Mouse (Mus musculus): ENCODE data around the gene Hectd1. TPM values are rescaled to one million over a fixed set of nuclear protein-coding genes. Genes with fewer than 3 reads are reported as not detected.

Hectd1 gene
- total RNA-seq (2014; rRNA removed) (96.1 and 102 TPM in 2 replicates), polyA plus RNA-seq (2012; rRNA removed) (12.1 and 15.1 TPM in 2 replicates)

DNA sequence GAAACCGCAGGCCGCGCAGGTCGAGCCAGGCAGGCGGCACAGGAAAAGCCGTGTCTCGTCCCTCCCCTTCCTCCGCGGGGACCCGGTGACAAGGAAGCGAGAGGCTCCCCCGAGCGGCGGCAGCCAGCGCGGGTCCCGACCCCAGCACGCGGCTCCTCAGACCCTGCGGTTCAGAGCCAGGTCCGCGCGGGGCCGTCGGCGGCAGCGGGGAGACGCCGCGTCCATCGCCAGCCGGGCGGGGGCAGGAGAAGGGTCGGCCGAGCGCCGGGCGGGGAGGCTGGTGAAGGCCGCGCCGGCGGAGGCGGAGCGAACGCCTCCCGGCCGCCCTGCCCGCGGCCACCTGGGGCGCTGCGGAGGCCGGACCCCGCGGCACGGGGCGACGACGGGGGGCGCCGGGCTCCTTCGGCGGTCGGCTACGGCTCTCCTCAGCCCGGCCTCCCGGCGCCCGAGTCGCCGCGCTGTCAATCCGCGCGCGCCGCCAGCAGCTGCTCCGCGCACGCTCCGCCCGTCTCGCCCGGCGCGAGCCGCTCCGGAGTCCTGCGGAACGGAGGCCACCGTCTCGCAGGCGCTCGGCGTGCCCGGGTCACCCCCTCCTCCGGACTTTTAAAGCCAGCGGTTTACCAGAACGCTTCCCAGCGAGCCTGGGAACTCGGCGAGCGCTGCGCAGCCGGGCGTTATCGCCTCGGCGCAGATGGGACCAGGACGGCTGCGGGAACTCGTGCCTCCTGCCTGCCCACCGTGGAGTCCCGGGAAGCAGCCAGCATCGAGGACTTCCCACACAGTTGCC is at the start of gene Hectd1:
Gene Hectd1 (minus strand): TSS at position 247 of the 787 bp plus-strand sequence.
- H3K79me2 ChIP-seq (ENCODE audit: control insufficient read depth, insufficient read depth, low read length), result peaks cover 22% of the 10 kb centered on the region
- H3K27ac ChIP-seq (replicated peaks; ENCODE audit: insufficient read depth, low read depth, low read length), result peak within 1 kb of the TSS; percentile 91
- H3K36me3 ChIP-seq (ENCODE audit: control insufficient read depth, insufficient read depth, low read length), result peaks cover 17% of the 10 kb centered on the region
- TF ChIP-seq POLR2A (IDR thresholded peaks at IDR 0.05; ENCODE audit: extremely low read depth, insufficient read depth, low read length), result 0 out of 2 replicates have a peak, but pooled peaks have one; percentile 30
- TF ChIP-seq CTCF (IDR thresholded peaks at IDR 0.05; ENCODE audit: low read depth, low read length), result peak; percentile 54
- under 1% methylated on average over 109 of the region's 114 CpGs for WGBS
- DNase-seq (ENCODE audit: extremely low read depth, low read depth, low spot score), result peak; percentile 54
- peak within 1 kb of the TSS; percentile 99 for H3K9ac ChIP-seq (ENCODE audit: low read depth, low read length)
- H3K4me3 ChIP-seq (ENCODE audit: insufficient read depth, low read depth, low read length), result peak within 1 kb of the TSS; percentile 84
- peaks cover 14% of the 10 kb centered on the region for H3K4me1 ChIP-seq (ENCODE audit: control insufficient read depth, insufficient read depth, low read length)
- H3K27me3 ChIP-seq (ENCODE audit: control insufficient read depth, insufficient read depth, low read length), result no peaks in the 10 kb centered on the region

DNA sequence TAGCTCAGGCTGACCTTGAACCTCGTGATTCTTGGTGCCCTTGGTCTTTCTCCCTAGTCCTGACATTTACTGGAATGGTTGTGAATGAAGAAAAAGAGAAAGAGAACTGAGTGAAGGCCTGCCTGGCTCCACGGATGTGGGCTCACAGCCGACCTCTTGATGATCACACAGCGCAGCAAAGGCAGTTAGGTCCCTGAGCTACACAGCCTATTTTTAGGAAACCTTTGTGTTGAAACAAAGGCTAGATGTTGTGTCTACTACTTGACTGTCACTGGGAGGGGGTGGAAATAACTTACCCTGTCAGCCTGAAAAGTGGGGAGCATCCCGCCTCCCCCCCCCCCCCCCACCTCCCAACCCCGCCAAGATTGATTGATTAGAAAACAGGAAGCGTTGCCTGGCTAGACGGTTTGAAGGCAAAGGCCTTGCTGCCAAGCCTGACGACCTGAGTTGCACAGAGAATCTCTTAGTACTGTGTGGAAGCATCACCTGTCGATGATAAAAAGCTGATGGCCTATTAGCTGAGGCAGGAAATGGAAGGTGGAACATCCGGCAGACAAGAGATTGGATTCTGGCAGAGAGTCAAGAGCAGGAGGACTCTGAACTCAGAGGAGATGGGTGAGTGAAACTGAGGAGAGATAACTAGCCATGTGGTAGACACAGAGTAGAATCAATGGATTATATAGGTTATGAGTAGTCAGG is 42.3 kb upstream of the Hectd1 start:
- no peak overlapping the region for H3K27ac ChIP-seq (replicated peaks; ENCODE audit: insufficient read depth, low read depth, low read length)
- H3K4me1 ChIP-seq (ENCODE audit: control insufficient read depth, insufficient read depth, low read length), result peaks cover 5% of the 10 kb centered on the region; the same call in 1 of the 2 replicates
- DNase-seq (ENCODE audit: extremely low read depth, low read depth, low spot score), result peak; percentile 23
- TF ChIP-seq POLR2A (IDR thresholded peaks at IDR 0.05; ENCODE audit: extremely low read depth, insufficient read depth, low read length) (no peak), CTCF (IDR thresholded peaks at IDR 0.05; ENCODE audit: low read depth, low read length) (no peak)
- H3K9ac ChIP-seq (ENCODE audit: low read depth, low read length), result no peak overlapping the region
- no peak overlapping the region for H3K4me3 ChIP-seq (ENCODE audit: insufficient read depth, low read depth, low read length)
- WGBS, result 52% methylated on average over 11 of the region's 11 CpGs
- H3K79me2 ChIP-seq (ENCODE audit: control insufficient read depth, insufficient read depth, low read length), result no peaks in the 10 kb centered on the region
- no peaks in the 10 kb centered on the region for H3K27me3 ChIP-seq (ENCODE audit: control insufficient read depth, insufficient read depth, low read length)
- H3K36me3 ChIP-seq (ENCODE audit: control insufficient read depth, insufficient read depth, low read length), result no peaks in the 10 kb centered on the region

DNA sequence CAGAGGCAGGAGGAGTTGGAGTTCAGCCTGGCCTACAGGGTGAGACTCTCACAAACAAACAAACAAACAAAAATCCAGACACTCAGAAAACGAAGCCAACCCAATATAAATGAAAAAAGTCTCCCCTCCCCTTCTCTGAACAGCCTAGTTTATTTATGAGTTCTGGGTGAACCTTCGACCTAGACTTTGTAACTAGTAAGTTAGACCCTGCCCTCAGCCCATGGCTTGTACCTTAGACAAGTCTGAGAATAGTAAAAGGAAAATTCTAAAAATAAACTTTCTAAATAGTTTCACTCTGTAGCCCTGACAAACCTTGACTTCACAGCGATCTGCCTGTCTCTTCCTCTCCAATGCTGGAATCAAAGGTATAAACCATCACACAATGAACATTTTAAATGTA is 40.2 kb upstream of the Hectd1 start:
- 46% methylated on average over 3 of the region's 3 CpGs for WGBS
- Histone ChIP-seq H3K9ac (ENCODE audit: low read depth, low read length) (no peak overlapping the region), H3K4me3 (ENCODE audit: insufficient read depth, low read depth, low read length) (no peak overlapping the region), H3K4me1 (ENCODE audit: control insufficient read depth, insufficient read depth, low read length) (peaks cover 16% of the 10 kb centered on the region; the same call in 1 of the 2 replicates), H3K27me3 (ENCODE audit: control insufficient read depth, insufficient read depth, low read length) (no peaks in the 10 kb centered on the region), H3K79me2 (ENCODE audit: control insufficient read depth, insufficient read depth, low read length) (no peaks in the 10 kb centered on the region), H3K36me3 (ENCODE audit: control insufficient read depth, insufficient read depth, low read length) (no peaks in the 10 kb centered on the region), H3K27ac (replicated peaks; ENCODE audit: insufficient read depth, low read depth, low read length) (0 out of 2 replicates have a peak overlapping the region, but pooled peaks have one; percentile 4)
- no peak for TF ChIP-seq CTCF (IDR thresholded peaks at IDR 0.05; ENCODE audit: low read depth, low read length)
- peak; percentile 62 for DNase-seq (ENCODE audit: extremely low read depth, low read depth, low spot score)

DNA sequence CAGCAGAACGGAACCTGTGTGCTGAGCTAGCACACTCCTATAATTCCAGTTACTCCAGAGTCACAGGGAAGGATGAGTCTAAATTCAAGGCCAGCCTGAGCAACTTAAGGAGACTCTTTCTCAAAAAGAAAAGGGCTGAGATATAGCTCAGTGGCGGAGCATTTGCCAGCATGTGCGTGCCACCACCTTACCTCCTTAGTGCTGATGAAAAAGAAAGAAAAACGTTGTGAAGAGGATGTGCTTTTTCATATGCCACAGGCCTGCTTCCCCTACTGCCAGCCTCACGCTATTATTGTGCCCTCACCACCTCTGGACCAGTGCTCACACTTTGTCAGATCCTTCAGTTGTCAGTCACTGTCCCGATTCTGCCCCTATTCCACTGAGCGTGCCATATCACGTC is 37.7 kb upstream of the Hectd1 start:
- WGBS, result 88% methylated on average over 8 of the region's 8 CpGs
- TF ChIP-seq POLR2A (IDR thresholded peaks at IDR 0.05; ENCODE audit: extremely low read depth, insufficient read depth, low read length), result no peak
- TF ChIP-seq CTCF (IDR thresholded peaks at IDR 0.05; ENCODE audit: low read depth, low read length), result no peak
- DNase-seq (ENCODE audit: extremely low read depth, low read depth, low spot score), result no peak
- Histone ChIP-seq H3K4me3 (ENCODE audit: insufficient read depth, low read depth, low read length) (no peak overlapping the region), H3K27me3 (ENCODE audit: control insufficient read depth, insufficient read depth, low read length) (no peaks in the 10 kb centered on the region), H3K79me2 (ENCODE audit: control insufficient read depth, insufficient read depth, low read length) (no peaks in the 10 kb centered on the region), H3K36me3 (ENCODE audit: control insufficient read depth, insufficient read depth, low read length) (no peaks in the 10 kb centered on the region), H3K9ac (ENCODE audit: low read depth, low read length) (no peak overlapping the region), H3K4me1 (ENCODE audit: control insufficient read depth, insufficient read depth, low read length) (peaks cover 16% of the 10 kb centered on the region; the same call in 1 of the 2 replicates), H3K27ac (replicated peaks; ENCODE audit: insufficient read depth, low read depth, low read length) (no peak overlapping the region)

DNA sequence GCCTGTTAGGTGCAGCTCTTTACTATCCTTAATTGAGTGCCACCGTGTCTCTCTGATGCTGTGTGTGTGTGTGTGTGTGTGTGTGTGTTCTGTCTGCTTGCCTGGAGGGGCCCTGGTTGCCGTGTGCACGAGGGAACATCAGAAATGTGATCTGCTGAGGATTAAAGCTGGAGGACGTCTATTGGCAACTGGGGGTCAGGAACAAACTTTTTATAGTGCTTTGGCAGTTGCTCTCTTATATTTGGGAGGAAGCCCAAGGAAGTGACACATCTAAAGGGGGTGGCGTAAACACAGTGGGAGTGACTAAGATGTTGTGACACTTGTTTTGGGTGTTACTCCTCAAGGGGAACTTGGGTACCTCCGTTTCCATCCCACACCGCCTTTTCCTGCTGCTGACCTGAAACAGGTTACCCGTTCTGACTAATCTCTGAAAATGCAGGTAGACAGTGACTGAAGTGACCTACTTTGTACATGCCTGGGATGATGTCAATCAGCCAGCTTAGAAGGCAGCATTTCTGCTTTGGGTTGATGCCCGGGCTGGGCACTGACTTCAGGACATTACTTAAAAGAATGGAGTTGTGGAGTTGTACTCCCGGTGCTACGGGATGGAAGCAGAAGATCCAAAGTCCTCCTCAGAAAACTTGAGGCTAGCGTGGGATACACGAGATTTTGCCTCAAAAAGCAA is 37.0 kb upstream of the Hectd1 start:
- Histone ChIP-seq H3K79me2 (ENCODE audit: control insufficient read depth, insufficient read depth, low read length) (no peaks in the 10 kb centered on the region), H3K27ac (replicated peaks; ENCODE audit: insufficient read depth, low read depth, low read length) (peak overlapping the region; percentile 85), H3K4me3 (ENCODE audit: insufficient read depth, low read depth, low read length) (no peak overlapping the region), H3K4me1 (ENCODE audit: control insufficient read depth, insufficient read depth, low read length) (peaks cover 13% of the 10 kb centered on the region; the same call in 1 of the 2 replicates), H3K36me3 (ENCODE audit: control insufficient read depth, insufficient read depth, low read length) (no peaks in the 10 kb centered on the region), H3K27me3 (ENCODE audit: control insufficient read depth, insufficient read depth, low read length) (no peaks in the 10 kb centered on the region), H3K9ac (ENCODE audit: low read depth, low read length) (peak overlapping the region; percentile 41; the same call in 1 of the 2 replicates)
- 20% methylated on average over 13 of the region's 13 CpGs for WGBS
- TF ChIP-seq POLR2A (IDR thresholded peaks at IDR 0.05; ENCODE audit: extremely low read depth, insufficient read depth, low read length), result no peak
- no peak for TF ChIP-seq CTCF (IDR thresholded peaks at IDR 0.05; ENCODE audit: low read depth, low read length)
- peak; percentile 82 for DNase-seq (ENCODE audit: extremely low read depth, low read depth, low spot score)

Data from liver, adult 2 months (tissue).